Mouse (Mus musculus): ENCODE results near the gene G430095P16Rik. TPM values are rescaled to one million over a fixed set of nuclear protein-coding genes. Genes with fewer than 3 reads are reported as not detected.

Gene G430095P16Rik
- polyA plus RNA-seq, 1 experiment, result 2.9 TPM

- Histone ChIP-seq H3K4me3 (ENCODE audit: insufficient read depth, poor library complexity, severe bottlenecking) (no peak overlapping the region), H3K79me3 (ENCODE audit: low read depth) (no peaks in the 10 kb centered on the region), H3K27me3 (ENCODE audit: control insufficient read depth, insufficient read depth, insufficient read length) (no peaks in the 10 kb centered on the region), H3K36me3 (ENCODE audit: control insufficient read depth, insufficient read depth) (peaks cover 41% of the 10 kb centered on the region), H3K79me2 (ENCODE audit: control insufficient read depth, insufficient read depth) (no peaks in the 10 kb centered on the region), H3ac (ENCODE audit: control insufficient read depth, insufficient read length, low read depth) (no peak overlapping the region)
- TF ChIP-seq MAX (IDR thresholded peaks at IDR 0.05) (no peak), CTCF (IDR thresholded peaks at IDR 0.05; ENCODE audit: control insufficient read depth, insufficient read depth, insufficient read length) (peak; percentile 92), FOSL1 (IDR thresholded peaks at IDR 0.05; ENCODE audit: insufficient read depth, low read length, poor library complexity, severe bottlenecking) (no peak)
Measured at GRCm38 (mm10) chr8:84708774-84709475, 13.9 kb upstream of the G430095P16Rik start.

- TF ChIP-seq CEBPB (IDR thresholded peaks at IDR 0.05; ENCODE audit: low read depth), result no peak
- TF ChIP-seq USF1 (IDR thresholded peaks at IDR 0.05; ENCODE audit: low read depth), result no peak
- TF ChIP-seq FOSL1 (IDR thresholded peaks at IDR 0.05; ENCODE audit: insufficient read depth, low read length, poor library complexity, severe bottlenecking), result no peak
- TF ChIP-seq MYOG (IDR thresholded peaks at IDR 0.05; ENCODE audit: control insufficient read depth, extremely low read depth, insufficient read length), result no peak
- TF ChIP-seq MAX (IDR thresholded peaks at IDR 0.05), result no peak
- TF ChIP-seq MYOD1 (IDR thresholded peaks at IDR 0.05; ENCODE audit: control insufficient read depth, insufficient read length, low read depth), result no peak
- H3ac ChIP-seq (ENCODE audit: control insufficient read depth, insufficient read length, low read depth), result peak overlapping the region; percentile 30
- peaks cover 44% of the 10 kb centered on the region for H3K36me3 ChIP-seq (ENCODE audit: control insufficient read depth, insufficient read depth)
Measured at GRCm38 (mm10) chr8:84709931-84710330, 12.9 kb upstream of the G430095P16Rik start.

GRCm38 (mm10) chr8:84711312-84711711 is 11.5 kb upstream of the G430095P16Rik start:
- Histone ChIP-seq H3K36me3 (ENCODE audit: control insufficient read depth, insufficient read depth) (peaks cover 44% of the 10 kb centered on the region), H3K27me3 (ENCODE audit: control insufficient read depth, insufficient read depth, insufficient read length) (no peaks in the 10 kb centered on the region), H3K79me3 (ENCODE audit: low read depth) (no peaks in the 10 kb centered on the region), H3ac (ENCODE audit: control insufficient read depth, insufficient read length, low read depth) (no peak overlapping the region), H3K79me2 (ENCODE audit: control insufficient read depth, insufficient read depth) (no peaks in the 10 kb centered on the region), H3K4me3 (ENCODE audit: insufficient read depth, poor library complexity, severe bottlenecking) (no peak overlapping the region)
- TF ChIP-seq CTCF (IDR thresholded peaks at IDR 0.05; ENCODE audit: control insufficient read depth, insufficient read depth, insufficient read length) (no peak), MYOD1 (IDR thresholded peaks at IDR 0.05; ENCODE audit: control insufficient read depth, insufficient read length, low read depth) (no peak), USF1 (IDR thresholded peaks at IDR 0.05; ENCODE audit: low read depth) (no peak), MAX (IDR thresholded peaks at IDR 0.05) (no peak), CEBPB (IDR thresholded peaks at IDR 0.05; ENCODE audit: low read depth) (no peak), MYOG (IDR thresholded peaks at IDR 0.05; ENCODE audit: control insufficient read depth, extremely low read depth, insufficient read length) (no peak), FOSL1 (IDR thresholded peaks at IDR 0.05; ENCODE audit: insufficient read depth, low read length, poor library complexity, severe bottlenecking) (no peak)

More at GRCm38 (mm10) chr8:84709931-84710330, 12.9 kb upstream of the G430095P16Rik start:
- Histone ChIP-seq H3K79me2 (ENCODE audit: control insufficient read depth, insufficient read depth) (no peaks in the 10 kb centered on the region), H3K4me3 (ENCODE audit: insufficient read depth, poor library complexity, severe bottlenecking) (no peak overlapping the region), H3K79me3 (ENCODE audit: low read depth) (no peaks in the 10 kb centered on the region), H3K27me3 (ENCODE audit: control insufficient read depth, insufficient read depth, insufficient read length) (no peaks in the 10 kb centered on the region)

GRCm38 (mm10) chr8:84711933-84712758 is 10.7 kb upstream of the G430095P16Rik start:
- Histone ChIP-seq H3K79me3 (ENCODE audit: low read depth) (no peaks in the 10 kb centered on the region), H3K27me3 (ENCODE audit: control insufficient read depth, insufficient read depth, insufficient read length) (no peaks in the 10 kb centered on the region), H3K79me2 (ENCODE audit: control insufficient read depth, insufficient read depth) (no peaks in the 10 kb centered on the region), H3K4me3 (ENCODE audit: insufficient read depth, poor library complexity, severe bottlenecking) (no peak overlapping the region), H3ac (ENCODE audit: control insufficient read depth, insufficient read length, low read depth) (no peak overlapping the region), H3K36me3 (ENCODE audit: control insufficient read depth, insufficient read depth) (peaks cover 49% of the 10 kb centered on the region)
- TF ChIP-seq USF1 (IDR thresholded peaks at IDR 0.05; ENCODE audit: low read depth) (no peak), FOSL1 (IDR thresholded peaks at IDR 0.05; ENCODE audit: insufficient read depth, low read length, poor library complexity, severe bottlenecking) (no peak), CEBPB (IDR thresholded peaks at IDR 0.05; ENCODE audit: low read depth) (no peak), MYOD1 (IDR thresholded peaks at IDR 0.05; ENCODE audit: control insufficient read depth, insufficient read length, low read depth) (no peak), MYOG (IDR thresholded peaks at IDR 0.05; ENCODE audit: control insufficient read depth, extremely low read depth, insufficient read length) (no peak), CTCF (IDR thresholded peaks at IDR 0.05; ENCODE audit: control insufficient read depth, insufficient read depth, insufficient read length) (no peak), MAX (IDR thresholded peaks at IDR 0.05) (no peak)

GRCm38 (mm10) chr8:84712759-84713120 is 10.1 kb upstream of the G430095P16Rik start:
- Histone ChIP-seq H3K4me3 (ENCODE audit: insufficient read depth, poor library complexity, severe bottlenecking) (no peak overlapping the region), H3ac (ENCODE audit: control insufficient read depth, insufficient read length, low read depth) (peak overlapping the region; percentile 12), H3K79me2 (ENCODE audit: control insufficient read depth, insufficient read depth) (no peaks in the 10 kb centered on the region), H3K79me3 (ENCODE audit: low read depth) (no peaks in the 10 kb centered on the region), H3K36me3 (ENCODE audit: control insufficient read depth, insufficient read depth) (peaks cover 55% of the 10 kb centered on the region), H3K27me3 (ENCODE audit: control insufficient read depth, insufficient read depth, insufficient read length) (no peaks in the 10 kb centered on the region)
- TF ChIP-seq MYOD1 (IDR thresholded peaks at IDR 0.05; ENCODE audit: control insufficient read depth, insufficient read length, low read depth), result no peak
- TF ChIP-seq USF1 (IDR thresholded peaks at IDR 0.05; ENCODE audit: low read depth), result no peak
- TF ChIP-seq MAX (IDR thresholded peaks at IDR 0.05), result no peak
- TF ChIP-seq FOSL1 (IDR thresholded peaks at IDR 0.05; ENCODE audit: insufficient read depth, low read length, poor library complexity, severe bottlenecking), result no peak
- TF ChIP-seq CEBPB (IDR thresholded peaks at IDR 0.05; ENCODE audit: low read depth), result no peak
- no peak for TF ChIP-seq MYOG (IDR thresholded peaks at IDR 0.05; ENCODE audit: control insufficient read depth, extremely low read depth, insufficient read length)
- no peak for TF ChIP-seq CTCF (IDR thresholded peaks at IDR 0.05; ENCODE audit: control insufficient read depth, insufficient read depth, insufficient read length)

Measured in C2C12 (cell line).